Mouse (Mus musculus) spleen, postnatal 4 days (tissue): ENCODE measurements around the gene Dennd2d.
A peak's percentile ranks its signal among the peaks of the same experiment; 100 is the strongest.

Experiments used
- DNase-seq, 2 experiments: peaks; one replicate each; pipeline ENCODE4 v3.0.0; 2022; ENCODE audit warnings: low spot score in 2 of 2

Dennd2d gene

DNA sequence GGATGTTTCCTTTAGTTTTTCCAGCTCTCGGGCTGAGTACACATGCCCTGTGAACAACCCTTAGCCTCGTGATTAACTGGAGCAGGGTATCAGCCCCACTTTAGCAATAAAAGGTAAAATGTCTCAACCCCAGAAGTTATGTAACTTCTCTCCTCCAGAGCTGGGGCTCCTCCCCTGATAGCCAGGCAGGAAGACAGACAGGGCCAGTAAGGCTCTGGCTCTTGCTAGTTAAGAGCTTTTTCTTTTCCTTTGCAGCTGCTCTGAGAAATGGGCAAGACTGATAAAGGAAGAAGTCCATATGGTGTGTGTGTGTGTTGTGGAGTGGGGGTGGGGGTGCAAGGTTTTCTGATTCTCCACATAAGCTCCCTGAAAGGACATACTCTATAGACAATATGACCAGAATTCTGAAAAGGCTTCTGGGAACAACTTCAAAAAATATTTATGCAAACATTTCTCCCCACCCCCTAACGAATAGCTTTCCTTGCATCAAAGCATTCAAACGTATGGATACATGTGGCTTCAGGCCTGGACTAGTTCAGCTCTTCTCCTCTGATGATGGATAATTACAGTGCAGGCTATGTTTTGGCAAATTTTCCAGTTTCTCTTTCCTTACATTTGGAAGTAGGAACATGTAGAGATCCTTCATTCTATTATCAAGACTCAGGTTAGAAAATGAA, 14.0 kb downstream of the Dennd2d start:
- DNase-seq, result peak in 1 of 2 experiments; percentile 38

- no peak for DNase-seq
Measured at GRCm38 (mm10) chr3:106496996-106497395, 14.8 kb downstream of the Dennd2d start.

GRCm38 (mm10) chr3:106500510-106500909, 18.3 kb downstream of the Dennd2d start:
- DNase-seq, result no peak

GRCm38 (mm10) chr3:106502892-106503291, 20.7 kb downstream of the Dennd2d start:
- DNase-seq, result no peak

DNA sequence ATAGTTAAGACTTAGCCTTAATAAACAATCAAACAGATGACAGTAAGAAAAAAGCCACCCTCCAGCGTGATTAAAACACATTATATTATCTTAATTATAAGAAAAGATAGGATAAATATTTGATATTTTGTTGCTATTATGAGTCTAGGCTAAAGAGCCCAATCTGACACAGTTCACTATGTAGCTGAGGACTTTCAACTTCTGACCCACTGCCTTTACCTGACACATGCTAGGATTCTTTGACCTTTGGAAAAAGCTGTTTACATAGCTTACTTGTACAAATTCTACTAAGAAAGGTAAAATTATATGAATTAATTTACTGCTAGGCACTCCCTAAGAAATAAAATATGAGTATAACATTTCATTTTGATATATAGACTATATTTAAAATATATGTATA, 28.5 kb downstream of the Dennd2d start:
- no peak for DNase-seq

DNA sequence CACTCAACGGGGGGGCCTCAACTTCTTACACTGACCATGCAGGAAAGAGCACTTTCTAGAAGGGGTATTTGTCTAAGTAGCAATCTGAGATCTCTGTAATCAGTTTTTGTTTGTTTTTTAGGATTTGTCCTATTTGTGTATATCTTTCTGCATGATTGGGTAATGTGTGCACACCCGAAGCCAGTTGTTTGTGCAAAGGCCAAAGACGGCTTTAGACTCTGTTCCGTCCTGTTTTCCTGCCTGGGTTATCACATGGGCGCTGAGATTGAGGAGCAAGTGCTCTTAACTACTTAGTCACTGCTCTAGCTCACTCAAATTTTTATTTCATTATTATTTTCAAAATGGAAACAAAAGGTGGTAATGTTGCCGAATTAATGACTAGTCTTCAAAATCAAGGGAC, 32.8 kb downstream of the Dennd2d start:
- DNase-seq, result no peak

- DNase-seq, result no peak
Measured at GRCm38 (mm10) chr3:106522730-106523129, 40.5 kb downstream of the Dennd2d start.

DNA sequence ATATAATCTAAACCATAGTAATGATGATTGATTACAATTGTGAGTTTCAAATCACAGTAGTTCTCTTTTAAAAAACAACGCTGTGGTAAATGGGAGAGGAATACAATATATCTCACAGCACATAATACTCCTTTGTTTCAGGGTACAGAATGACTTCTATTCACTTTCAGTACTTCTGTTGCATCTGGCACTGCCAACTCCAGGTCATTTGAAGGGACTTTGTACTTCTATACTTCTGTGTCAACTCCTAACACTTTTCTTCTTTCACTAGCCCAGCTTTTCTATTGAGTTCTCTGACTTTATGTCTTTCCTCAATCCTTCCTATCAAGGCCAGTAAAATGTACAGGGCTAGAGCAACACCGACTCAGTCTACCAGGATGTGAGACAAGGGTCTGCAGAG, 44.2 kb downstream of the Dennd2d start:
- no peak for DNase-seq

- no peak for DNase-seq
Measured at GRCm38 (mm10) chr3:106528032-106528431, 45.8 kb downstream of the Dennd2d start.

DNA sequence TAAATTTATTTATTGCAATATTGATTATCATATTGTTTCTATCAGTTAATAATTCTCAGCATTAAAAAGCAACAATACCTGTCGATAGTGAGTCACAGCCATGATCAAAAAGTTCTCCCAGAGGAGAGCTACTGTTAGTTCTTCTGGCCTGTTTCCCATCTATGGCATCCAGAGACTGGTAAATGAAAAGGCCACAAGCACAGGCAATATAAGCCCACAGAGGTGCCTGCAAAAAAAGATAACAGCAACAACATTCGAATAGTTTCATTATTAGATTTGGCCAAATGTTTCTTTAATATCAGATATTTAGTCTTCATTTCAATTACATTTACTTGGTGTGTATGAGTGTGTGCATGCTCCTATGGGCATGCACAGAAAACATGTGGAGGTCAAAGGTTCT, 51.1 kb downstream of the Dennd2d start:
- no peak for DNase-seq

GRCm38 (mm10) chr3:106544721-106545316, 62.6 kb downstream of the Dennd2d start:
- no peak for DNase-seq

DNA sequence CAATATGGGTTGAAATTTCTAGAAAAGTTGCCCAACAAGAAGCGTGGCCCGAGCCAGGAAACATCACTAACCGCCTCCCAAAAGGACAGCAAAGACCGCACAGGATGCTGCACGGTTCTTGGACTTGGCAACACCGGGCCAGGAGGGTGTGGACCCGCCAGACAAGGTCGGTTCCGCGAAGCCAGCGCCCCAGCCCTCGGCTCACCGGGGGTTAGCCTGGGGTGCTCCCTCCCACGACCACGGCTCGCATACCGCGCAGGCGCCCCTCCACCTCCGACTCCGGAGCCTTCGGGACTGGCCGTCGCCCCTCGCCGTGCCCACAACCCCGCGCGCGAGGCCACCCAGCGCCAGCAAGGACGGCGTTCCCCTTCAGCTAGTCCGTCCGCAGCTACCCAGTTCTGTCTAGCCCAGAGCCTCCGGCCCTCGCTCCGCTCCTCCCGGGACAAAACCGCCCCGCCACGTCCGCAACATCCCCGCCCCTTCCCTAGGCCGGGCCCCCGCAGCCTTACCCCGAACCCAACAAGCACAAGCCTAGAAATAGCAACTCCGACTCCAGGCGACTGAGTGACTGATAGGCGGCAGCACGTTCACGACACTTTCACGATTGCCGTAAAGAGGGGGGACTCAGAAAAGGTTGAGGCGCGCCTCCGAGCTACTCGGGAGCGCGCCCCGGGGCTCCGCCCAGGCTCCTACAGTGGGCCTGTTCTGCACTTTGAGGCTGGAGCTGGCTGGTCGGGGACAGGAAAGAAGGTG, 65.1 kb downstream of the Dennd2d start, which contains the start of the genes Dram2 and Cept1:
TSS of gene Dram2 (plus strand) at position 628 of the 753 bp plus-strand sequence.
TSS of gene Cept1 (minus strand) at position 632 of the 753 bp plus-strand sequence.
- DNase-seq, result peak; percentile 90 to 94

DNA sequence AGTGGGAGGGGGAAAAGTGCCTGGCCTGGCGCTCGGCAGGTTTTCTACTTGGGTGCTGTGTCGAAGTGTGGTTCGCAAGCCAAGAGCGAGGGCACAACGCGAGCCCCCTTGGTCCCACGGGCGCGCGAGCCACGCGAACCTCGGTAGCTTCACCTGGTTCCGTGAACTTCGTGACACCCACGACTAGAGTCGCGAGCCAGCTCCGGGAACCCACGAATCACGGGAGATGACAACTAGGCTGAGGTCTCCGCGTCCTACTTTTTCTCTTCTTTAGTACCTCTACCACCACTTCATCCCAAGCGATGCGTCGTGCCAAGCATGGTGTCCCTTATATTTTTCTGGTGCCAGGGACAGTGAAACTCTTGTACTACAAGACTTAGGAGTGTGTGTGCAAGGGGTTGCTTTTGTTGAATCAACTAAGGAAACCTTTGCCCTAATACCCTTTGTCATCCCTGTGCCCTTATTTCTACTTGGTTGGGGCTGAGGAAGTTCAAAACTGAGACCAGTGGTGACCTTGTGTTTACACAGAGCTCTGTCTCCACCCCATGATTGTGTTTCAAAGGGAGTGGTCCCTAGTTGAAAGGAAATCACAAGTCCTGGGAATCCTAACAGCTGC, 65.8 kb downstream of the Dennd2d start:
- DNase-seq, result no peak

DNA sequence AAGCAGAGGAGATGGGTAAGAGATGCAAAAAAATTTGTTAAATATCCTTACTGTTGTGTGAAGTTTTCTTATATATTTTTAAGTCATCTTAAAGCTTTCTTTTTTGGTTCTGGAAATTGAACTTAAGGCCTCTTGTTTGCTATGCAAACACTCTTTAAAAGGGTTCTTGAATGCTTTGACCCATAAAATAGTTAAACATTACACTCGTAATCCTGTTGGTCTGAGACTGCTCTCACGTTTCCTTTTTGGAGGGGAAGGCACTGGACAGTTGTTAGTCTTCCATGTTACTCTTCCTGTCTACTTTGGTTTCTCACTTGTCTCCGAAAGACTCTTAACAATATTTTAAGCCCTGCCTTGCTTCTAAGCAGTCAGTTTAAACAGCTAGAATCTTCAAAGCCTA, 66.8 kb downstream of the Dennd2d start:
- no peak for DNase-seq
